Mouse (Mus musculus) Muller cell, postnatal 12 days (primary cell): ENCODE results near the gene Neurl1b.

Experiments
- DNase-seq: peaks from one replicate; pipeline ENCODE4 v3.0.0-alpha.2; 2015; ENCODE audit errors: inconsistent ontology term

Gene Neurl1b

DNA sequence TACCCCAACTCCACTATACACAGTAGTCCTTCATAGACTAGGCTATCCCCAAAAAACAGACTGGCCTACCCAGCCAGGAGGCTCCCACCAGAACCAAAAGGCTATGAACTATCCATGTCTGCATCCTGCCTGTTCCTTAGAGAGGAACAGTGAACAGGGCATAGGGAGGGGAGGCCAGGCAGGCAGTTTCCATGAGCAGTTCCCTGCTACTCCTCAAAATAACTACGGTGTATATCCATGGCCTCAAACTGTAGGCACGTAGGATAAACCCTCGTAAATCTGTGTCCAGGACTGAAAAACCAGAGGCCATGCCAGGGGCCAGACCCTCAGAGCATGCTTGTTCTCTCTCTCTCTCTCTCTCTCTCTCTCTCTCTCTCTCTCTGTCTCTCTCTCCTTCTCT, 17.9 kb upstream of the Neurl1b start:
- DNase-seq: no peak

DNA sequence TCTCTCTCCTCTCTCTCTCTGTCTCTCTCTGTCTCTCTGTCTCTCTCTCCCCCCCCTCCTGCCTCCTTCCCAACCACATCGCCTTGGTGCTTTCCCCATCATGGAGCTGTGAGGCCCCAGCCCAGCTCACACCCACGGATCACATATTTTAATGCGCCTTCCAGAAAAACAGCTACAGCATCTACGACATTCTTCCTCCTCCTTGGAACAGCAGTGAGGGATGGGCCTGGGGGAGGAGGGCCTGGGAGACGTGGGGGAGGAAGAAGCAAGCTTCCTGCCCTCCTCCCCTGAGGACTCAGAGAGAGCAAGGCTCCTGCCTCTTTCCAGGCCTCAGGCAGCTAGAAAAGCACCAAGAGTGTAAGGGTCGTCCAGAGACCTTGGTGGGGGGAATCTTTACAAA, 17.3 kb upstream of the Neurl1b start:
- no peak for DNase-seq

DNA sequence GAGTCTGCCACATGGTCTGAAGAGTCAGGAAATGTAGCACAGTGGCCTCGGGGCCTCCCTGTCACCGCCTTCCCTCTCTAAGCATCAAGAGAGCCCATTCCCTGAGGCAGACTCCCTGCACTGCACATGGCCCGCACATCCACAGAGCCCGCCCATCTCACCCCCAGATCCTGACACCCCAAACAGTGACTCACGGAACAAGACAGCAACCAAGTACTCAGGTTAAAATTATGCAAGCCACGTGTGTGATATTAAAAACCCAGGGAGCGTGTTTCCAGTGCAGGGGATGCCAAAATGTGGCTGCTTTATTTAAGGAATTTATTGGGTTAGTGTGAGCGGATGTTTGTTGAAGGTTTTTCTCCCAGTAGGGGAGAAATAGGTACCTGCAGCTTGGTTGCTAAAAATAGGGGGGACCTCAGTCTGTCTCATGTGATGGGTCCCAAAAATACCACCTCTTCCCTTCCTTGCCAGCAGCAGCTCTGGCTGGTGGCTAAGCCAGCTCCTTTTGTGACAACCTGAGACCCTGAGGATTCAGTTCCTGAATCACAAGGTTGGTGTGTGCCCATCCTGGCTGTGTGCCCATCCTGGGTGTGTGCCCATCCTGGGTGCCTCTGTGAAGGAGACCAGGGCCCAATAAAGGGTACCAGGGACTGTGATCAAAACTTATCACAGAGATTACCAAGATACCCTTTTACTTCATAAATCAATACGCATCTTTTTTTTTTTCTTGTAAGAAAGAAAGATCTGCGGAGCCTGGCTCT, 9.1 kb upstream of the Neurl1b start:
- DNase-seq: no peak

DNA sequence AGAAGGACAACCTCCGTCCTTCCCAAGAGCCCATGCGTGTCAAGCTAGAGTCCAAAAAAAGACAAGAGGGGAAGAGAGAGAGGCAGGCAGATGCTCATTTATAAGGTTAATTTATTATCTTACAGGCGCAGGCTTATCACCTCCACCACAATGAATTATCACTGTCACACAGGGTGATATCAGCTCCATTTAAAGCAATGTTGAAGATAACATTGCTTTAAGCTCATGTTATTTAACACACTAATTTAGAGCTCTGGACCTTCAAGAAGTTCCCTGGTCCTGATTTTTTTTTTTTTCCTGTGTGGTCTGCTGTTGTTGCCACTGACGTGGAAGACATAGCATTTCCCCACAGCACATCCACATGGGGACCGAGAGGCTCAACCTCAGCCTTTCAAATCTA, 1.7 kb upstream of the Neurl1b start:
- no peak for DNase-seq

DNA sequence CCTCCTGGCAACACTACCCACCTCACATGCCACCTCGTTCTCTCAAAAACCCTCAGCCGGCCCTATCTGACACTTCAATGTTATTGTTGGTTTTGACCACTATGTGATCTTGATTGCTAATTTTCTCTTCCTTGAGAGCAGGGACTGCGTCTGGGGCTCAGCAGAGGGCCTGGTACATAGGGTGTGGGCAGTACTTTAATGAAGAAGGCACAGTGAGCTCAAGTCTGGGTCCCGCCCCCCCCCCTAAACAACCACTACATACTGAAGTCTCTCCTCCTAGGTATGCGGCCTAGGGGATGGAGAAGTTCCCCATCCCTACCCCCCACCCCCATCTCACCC, 476 bp upstream of the Neurl1b start:
- DNase-seq: no peak

DNA sequence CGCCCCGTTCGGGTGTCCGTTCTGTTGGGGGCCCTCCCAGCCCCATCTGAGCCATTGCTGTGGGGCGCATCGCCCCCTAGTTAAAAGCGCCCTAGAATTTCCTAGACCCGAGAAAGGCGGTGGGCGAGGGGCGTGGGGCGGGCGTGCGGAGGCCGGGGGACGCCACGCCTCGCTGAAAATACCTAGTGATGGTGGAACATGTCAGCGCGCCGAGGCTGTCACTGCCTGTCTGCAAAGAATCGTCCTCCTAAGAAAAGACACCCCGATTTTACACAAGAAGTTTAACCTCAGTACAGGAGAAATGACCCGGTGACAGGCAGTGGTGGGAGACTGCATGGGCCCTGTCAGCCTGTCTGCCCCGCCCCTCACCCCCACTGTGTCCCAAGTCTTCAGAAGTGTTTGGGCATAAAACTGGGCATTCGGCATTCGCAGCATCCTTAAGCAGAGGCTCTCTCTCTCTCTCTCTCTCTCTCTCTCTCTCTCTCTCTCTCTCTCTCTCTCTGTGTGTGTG, 781 bp downstream of the Neurl1b start:
- peak; percentile 44 for DNase-seq

DNA sequence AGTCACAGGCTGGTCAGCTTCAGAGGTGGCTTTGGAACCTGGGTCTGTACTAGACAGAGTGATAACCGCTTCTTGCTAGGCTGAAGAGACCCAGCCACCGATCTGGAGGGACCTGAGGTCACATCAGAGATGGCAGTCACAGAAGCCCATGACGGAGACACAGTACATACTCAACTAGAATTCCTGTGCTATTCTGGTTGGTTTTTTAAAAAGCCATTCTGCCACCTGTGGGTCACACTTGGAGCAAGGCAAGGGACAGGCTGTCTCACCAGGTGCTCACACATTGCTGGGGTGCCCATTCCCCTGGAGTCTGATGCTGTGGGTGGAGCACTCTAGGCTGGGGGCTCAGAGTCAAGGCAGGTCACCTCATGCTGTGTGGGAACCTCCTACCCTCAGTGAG, 1.5 kb downstream of the Neurl1b start:
- no peak for DNase-seq

DNA sequence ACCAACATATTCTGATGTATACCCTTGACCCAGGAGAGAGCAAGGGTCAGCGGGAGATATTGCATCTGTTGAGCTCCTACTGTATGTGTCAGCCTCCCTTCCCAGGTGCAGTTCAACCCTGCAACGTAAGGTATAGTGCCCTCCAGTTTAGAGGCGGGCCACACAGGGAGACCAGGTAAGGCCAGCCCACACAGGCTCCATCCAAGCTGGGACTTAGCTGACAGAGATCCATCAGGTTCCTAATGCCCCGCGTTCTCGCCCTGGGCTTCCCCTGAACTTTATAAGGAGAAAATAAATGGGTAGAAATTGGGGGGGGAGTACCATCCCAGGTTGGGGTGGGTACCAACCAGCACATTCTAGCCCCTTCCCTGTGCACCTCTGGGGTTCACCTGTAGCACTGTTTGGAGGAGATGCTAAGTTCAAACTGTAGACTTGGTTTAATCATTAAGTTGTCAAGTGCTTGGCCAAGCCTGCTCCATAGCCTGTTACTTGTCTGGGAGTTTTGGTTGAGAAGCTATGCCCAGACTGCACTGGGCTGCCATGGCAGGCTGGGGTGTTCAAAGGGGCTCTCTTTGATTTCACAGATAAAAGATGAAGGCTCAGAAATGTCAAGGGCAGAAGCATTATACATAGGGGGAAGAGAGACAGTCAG, 3.3 kb downstream of the Neurl1b start:
- DNase-seq: no peak

DNA sequence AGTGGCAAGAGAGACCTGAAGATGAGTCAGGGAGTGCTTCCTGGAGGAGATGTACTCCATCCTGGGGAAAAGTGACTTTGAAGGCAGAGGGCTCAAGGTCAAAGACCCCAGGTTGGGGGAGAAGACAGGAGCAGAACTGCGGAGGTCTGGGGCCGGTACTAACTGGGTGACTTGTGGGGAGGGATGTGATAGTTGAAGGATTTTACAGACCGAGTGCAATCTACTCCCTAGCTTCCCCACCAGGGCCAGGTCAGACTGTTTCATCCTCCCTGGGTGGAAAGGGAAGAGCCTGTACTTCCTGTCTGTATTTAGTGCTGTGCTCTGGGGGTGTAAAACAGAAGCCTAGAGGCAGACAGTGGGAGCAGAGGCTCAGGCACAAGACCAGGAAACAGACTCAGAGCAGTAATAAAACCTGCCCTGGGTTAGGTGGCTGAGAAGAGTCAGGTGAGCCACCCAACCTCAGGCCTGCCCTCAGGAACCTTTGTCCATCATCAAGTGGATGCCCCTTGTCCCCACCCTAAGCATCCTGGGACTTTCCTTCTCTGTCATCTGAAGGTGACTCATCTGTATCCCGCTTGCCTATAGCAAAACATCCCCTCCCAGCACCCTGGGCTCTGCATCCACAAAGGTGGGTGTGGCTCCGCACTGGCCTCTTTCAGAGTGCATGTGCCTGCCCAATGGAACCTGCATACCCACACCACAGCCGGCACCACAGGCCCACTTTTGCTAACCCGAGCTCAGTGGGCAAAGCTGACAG, 6.0 kb downstream of the Neurl1b start:
- no peak for DNase-seq

DNA sequence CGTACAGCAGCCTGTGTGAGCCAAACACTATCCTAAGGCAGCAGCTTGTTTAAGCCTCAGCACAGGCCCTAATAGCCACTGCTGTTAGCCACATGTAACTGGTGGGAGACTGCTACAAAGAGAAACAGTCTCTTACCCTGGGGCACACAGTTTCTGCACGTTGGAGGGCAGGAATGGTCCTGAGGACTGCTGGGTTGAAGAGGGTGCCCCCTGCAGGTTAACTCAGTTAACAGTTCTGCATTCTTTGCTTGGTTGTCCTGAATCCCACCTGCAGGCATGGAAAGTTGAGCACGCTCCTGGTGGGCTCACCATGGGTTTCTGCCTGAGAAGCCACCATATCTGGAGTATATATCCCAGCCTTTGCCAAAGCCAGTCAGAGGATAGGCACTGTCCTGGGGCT, 6.9 kb downstream of the Neurl1b start:
- no peak for DNase-seq

DNA sequence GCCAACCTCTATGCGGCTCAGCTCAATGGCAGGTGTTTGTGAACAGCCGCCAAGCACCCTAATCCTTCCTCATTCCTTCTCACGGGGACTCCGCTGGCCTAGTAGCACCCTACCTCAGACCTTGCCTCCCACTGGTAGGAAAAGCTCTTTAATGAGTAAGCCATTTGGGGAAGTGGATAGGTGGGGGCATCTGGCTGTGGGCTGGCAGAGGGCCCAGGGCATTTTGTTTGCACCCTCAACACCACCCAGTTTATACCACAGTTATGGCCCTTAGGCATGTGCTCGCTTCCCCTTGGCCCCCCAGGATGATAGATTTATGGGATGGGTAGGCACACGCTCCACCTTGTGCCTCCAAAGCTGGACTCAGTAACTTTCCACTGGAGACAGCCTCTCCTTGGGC, 7.8 kb downstream of the Neurl1b start:
- DNase-seq: no peak

DNA sequence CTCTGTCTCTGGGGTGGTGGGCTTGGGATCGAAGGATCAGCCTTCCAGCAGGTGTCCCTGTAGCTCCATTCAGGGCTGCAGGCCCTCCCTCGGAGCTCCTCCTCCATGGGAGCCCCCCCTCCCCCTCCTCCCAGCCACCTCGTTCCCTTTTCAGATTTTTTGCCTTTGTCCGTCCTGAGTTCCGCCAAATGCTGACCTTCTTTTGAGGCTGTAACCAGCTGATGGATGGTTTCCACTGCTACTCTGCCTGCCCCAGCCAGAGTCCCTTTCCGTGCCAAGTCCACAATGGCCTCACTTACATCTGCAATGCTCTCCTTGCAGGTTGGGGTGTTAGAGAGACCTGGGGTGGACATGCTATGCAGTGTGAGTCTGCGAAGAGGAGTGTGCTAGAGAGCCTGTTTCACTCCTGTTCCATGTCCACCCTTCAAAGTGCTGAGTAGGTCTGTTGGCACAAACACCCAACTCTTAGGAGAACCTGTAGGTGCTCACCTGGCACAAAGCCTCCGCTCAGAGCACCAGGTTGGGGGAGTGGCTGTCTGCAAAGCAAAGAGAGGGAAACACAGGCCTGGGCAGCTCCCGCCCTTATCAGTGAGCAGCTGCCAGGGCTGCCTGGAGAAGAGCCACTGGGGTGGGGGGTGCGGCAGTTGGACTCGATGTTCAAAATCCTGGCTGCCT, 9.5 kb downstream of the Neurl1b start:
- DNase-seq: peak; percentile 66

DNA sequence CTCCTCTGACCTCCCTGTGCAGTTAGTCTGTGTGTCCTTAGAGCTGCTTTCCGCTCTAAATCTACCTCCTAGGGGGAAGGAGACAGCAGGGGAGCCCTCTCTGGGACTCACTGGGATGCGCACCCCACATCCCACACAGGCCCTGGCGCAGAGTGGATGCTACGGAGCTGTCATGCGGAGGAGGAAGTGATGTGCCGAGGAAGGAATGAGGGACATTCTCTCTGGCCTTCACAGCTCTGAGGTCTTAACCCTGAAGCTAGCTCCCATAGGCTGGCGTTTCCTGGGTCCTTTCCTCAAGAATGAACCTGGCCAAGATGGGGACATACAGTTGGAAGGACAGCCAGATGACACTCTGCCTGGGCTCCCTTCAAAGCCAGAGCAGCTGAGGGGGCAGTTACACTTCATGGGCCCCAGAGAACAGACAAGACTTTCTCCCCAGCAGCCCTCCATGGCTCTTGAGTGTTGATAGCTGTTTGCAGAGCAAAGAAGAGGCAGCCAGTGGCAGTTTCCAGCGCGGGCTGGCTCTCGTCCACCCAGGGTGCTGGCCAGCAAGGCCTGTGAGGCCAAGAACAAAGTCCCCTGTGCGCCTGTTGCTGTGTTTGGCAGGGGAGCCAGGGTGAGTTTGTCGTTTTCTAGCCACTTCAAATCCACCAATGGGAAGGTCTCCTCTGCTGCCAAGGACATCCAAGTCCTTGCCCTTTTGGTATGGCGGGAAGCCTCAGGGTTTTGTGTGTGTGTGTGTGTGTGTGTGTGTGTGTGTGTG, 10.5 kb downstream of the Neurl1b start:
- peak; percentile 80 for DNase-seq

DNA sequence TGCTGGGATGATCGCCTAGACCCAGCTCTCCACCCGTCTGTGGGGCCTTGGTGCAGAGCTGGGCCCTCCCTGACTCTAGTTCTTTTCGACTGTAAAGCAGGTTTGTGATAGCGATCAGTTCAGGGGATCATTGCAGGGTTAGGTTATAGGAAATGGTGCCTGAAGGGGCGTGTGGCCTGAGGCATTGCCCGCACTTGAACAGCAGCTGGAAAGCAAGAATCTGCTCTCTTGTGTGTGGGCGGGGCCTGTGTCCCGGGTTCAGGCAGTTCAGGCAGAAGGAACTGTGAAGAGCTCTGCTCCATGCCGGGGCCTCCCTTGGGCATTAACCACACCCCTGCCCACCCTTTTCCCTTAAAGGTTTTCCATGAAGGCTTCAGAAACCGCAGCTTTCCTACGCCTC, 18.7 kb downstream of the Neurl1b start:
- DNase-seq: no peak

DNA sequence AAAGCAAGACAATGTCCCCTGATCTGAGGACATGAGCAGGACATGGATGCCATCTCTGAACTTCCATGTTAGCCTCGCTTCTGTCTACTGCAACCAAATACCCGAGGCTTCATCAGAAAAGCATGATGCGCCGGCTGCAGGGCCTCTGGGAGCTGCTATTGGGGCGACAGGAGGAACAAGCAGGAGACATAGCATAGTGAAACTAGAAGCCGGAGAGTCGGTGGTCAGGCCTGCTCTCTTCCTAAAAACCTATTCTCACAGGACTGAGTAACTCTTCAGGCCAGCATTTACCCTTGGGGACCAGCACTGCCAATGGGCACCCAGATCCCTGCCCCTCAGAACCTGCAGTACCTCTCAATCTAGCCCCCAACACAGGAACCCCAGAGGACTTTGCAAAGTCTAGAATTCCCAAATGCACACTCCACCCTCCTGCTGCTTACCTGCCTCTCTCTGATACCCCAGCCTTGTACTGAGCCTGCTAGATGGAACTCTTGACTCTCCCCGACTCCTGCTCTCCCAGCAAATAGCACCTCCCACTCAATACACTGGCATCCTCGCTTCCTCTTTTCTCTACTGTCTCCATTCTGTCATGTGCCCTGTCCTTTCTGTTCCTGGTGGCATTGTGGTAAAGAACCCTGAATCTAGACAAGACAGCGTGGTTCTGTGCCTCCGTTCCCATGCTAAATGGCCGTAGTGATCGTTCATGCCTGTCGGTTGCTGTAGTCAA, 22.6 kb downstream of the Neurl1b start:
- no peak for DNase-seq

DNA sequence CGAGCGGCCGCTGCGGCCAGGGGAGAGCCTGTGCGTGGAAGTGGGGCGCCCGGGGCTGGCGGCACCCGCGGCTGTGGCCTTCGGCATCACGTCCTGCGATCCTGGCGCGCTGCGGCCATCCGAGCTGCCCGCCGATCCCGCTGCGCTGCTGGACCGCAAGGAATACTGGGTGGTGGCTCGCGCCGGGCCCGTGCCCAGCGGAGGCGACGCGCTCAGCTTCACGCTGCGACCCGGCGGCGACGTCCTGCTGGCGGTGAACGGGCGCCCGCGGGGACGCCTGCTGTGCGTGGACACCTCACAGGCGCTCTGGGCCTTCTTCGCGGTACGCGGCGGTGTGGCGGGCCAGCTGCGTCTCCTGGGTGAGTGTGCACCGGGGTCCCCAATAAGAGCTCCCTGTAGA, 24.4 kb downstream of the Neurl1b start:
- DNase-seq: no peak

DNA sequence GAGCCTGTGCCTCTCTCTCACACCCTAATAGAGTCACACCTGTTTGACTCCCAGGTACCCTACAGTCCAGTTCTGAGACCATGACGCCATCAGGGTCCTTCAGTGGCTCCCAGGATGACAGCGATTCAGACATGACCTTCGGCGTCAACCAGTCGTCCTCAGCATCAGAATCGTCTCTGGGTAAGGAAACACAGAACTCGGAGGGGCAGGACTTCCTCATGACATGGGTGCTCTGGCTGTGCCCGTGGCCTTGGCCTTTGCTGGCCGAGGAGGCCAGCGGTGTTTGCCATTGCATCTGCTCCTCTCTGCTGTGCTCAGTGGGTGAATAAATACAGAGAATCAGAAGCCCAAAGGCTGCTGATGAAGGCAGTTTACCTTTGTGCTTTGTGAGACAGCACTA, 26.4 kb downstream of the Neurl1b start:
- no peak for DNase-seq

DNA sequence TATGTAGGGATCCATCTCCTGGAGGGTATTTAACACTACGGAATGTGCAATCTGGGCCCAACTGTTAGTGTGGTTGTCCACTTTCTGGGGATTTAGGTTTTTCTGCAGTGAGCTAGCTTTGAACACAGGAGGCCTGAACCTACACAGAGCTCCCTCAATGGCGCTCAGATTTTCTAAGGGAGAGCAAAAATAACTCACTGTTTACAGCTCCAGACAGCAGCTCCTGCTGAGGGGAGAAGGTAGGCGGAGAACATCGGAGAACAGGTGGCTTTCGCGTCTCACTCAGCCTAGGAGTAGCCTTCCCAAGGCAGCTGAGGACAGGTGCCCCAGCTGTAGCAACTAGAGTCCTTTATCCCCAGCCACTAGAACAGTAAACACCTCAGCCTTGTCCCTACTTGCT, 27.6 kb downstream of the Neurl1b start:
- no peak for DNase-seq

DNA sequence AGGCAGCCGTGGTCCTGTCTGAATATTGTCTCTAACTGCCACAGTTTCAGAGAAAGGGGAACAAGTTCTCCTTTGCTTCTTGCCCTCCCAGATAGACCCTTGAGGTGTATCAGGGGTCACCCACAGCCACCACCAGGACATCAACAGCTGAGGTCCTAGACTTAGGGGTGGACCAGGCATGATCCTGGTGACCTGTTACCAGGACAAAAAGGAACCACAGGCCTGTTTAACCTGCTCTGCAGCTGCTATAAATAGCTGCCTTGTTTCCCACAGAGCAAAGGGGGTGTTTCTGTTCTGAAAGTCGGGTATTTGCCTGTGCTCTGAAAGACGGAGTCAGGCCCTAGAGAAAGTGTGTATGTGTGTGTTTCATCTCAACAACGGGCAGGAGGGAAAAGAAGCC, 29.2 kb downstream of the Neurl1b start:
- no peak for DNase-seq

DNA sequence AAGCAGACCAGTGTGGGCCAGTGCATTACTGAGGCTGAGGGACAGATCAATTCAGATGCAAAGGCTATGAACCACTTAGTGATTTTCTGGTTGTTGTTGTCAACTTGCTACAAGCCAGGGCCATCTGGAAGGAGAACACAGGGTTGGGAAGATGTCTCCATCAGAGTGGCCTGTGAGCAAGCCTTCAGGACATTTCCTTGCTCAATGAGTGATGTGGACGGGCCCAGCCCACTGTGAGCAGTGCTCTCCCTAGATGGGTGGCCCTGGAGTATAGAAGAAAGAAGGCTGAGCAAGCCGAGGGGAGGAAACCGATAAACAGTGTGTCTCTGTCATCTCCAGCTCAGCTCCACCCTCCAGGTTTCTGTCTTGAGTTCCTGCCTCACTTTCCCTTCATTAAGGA, 34.8 kb downstream of the Neurl1b start:
- DNase-seq: no peak
